Mouse (Mus musculus): ENCODE data around the gene Foxm1. TPM values are rescaled to one million over a fixed set of nuclear protein-coding genes. Genes with fewer than 3 reads are reported as not detected.

Gene Foxm1
- polyA plus RNA-seq, 1 experiment from 2014 or later: 24.5 TPM

- H3K4me1 ChIP-seq: no peaks in the 10 kb centered on the region
- no peaks in the 10 kb centered on the region for H3K9me3 ChIP-seq (replicated peaks)
- H3K27me3 ChIP-seq (replicated peaks): no peaks in the 10 kb centered on the region
- no peak overlapping the region for H3K4me2 ChIP-seq
- 76% methylated on average over 7 of the region's 7 CpGs for WGBS (ENCODE audit: insufficient replicate concordance)
- no peak overlapping the region for H3K27ac ChIP-seq
- no peak overlapping the region for H3K4me3 ChIP-seq
- H3K9ac ChIP-seq: no peak overlapping the region
- H3K36me3 ChIP-seq: peaks cover 73% of the 10 kb centered on the region
- ATAC-seq: no peak
Observed at GRCm38 (mm10) chr6:128408544-128409125, 45.9 kb downstream of the Foxm1 start.

DNA sequence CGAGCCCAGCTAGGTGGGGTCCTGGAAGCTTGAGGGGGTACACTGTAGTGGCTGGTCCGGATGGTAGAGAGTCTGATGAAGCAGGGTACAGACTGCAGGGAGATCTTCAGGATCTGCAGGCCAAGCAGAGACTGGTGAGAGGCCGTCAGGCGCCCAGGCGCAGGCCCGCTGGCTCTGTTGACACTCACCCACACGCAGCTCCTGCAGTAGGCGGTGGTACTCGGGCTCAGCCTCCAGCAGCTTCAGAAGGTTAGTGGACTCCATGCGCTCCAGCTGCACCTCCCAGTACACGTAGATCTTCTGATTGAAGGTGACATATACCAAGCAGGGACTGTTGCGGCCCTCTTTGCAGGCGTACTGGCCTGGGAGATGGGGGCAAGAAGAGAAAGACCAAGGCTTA, 47.5 kb downstream of the Foxm1 start:
- H3K36me3 ChIP-seq: peaks cover 83% of the 10 kb centered on the region
- H3K4me2 ChIP-seq: no peak overlapping the region
- no peak for ATAC-seq

DNA sequence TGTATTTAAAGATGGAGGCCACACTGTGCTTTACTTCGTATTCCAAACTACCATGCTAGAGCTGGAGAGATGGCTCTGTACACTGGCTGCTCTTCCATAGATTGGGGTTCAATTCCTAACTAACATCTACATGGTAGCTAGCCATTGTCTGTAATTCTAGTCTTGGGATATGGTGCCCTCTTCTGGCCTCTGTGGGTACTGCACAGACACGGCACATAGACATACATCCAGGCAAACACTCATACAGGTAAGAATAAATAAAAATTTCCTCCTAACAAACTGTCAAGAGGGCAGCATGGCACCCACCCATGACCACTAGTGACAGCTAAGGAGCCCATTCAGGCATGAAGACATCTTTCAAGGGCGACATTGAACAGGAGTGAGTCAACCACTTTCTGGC, 48.3 kb downstream of the Foxm1 start:
- no peak overlapping the region for H3K9ac ChIP-seq
- no peak overlapping the region for H3K4me2 ChIP-seq
- no peak overlapping the region for H3K27ac ChIP-seq
- WGBS (ENCODE audit: insufficient replicate concordance): 15% methylated on average over 3 of the region's 3 CpGs
- H3K27me3 ChIP-seq (replicated peaks): no peaks in the 10 kb centered on the region
- H3K9me3 ChIP-seq (replicated peaks): no peaks in the 10 kb centered on the region
- 0 out of 2 replicates have a peak, but pooled peaks have one; percentile 35 for ATAC-seq
- no peaks in the 10 kb centered on the region for H3K4me1 ChIP-seq
- H3K4me3 ChIP-seq: no peak overlapping the region
- H3K36me3 ChIP-seq: peaks cover 85% of the 10 kb centered on the region

More for the DNA sequence above, 47.5 kb downstream of the Foxm1 start:
- Histone ChIP-seq H3K27me3 (replicated peaks) (no peaks in the 10 kb centered on the region), H3K4me1 (no peaks in the 10 kb centered on the region), H3K9me3 (replicated peaks) (no peaks in the 10 kb centered on the region), H3K9ac (no peak overlapping the region), H3K4me3 (no peak overlapping the region), H3K27ac (no peak overlapping the region)
- WGBS (ENCODE audit: insufficient replicate concordance): 86% methylated on average over 13 of the region's 13 CpGs

- no peaks in the 10 kb centered on the region for H3K27me3 ChIP-seq (replicated peaks)
- 73% methylated on average over 5 of the region's 5 CpGs for WGBS (ENCODE audit: insufficient replicate concordance)
- 0 out of 2 replicates have a peak, but pooled peaks cover 5% of the 10 kb centered on the region for H3K4me1 ChIP-seq
- H3K27ac ChIP-seq: no peak overlapping the region
- no peak overlapping the region for H3K4me2 ChIP-seq
- no peak overlapping the region for H3K4me3 ChIP-seq
- no peak overlapping the region for H3K9ac ChIP-seq
- ATAC-seq: no peak
- peaks cover 57% of the 10 kb centered on the region for H3K36me3 ChIP-seq
- no peaks in the 10 kb centered on the region for H3K9me3 ChIP-seq (replicated peaks)
Observed at GRCm38 (mm10) chr6:128416169-128416568, 53.4 kb downstream of the Foxm1 start.

- Histone ChIP-seq H3K27me3 (replicated peaks) (no peaks in the 10 kb centered on the region), H3K4me3 (no peak overlapping the region), H3K27ac (no peak overlapping the region), H3K4me2 (no peak overlapping the region), H3K9me3 (replicated peaks) (no peaks in the 10 kb centered on the region), H3K9ac (no peak overlapping the region), H3K4me1 (peaks cover 17% of the 10 kb centered on the region), H3K36me3 (peaks cover 38% of the 10 kb centered on the region)
- ATAC-seq: no peak
- WGBS (ENCODE audit: insufficient replicate concordance): 79% methylated on average over 1 of the region's 1 CpGs
Observed at GRCm38 (mm10) chr6:128418076-128418475, 55.3 kb downstream of the Foxm1 start.

DNA sequence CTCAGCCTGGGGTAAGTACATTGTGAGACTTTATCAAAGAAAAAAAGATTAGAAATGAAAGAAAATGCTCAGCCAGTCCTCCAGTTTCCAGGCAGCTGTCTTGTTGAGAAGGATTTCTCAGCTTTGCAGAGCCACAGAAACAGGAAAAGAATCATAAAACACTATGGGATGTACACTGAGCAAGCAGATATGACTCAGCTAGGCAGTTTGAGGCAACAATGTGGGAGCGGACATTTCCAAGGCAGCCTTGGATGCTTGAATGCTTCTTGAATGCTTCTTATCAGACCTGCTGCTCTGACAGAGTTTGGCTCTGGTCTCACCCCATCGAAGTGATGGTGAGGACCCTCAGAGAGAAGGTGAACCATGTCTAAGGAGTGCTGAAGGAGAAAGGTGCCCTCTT, 58.3 kb downstream of the Foxm1 start:
- ATAC-seq: no peak
- H3K27ac ChIP-seq: 0 out of 2 replicates have a peak overlapping the region, but pooled peaks have one; percentile 15

GRCm38 (mm10) chr6:128421480-128421879, 58.7 kb downstream of the Foxm1 start:
- WGBS (ENCODE audit: insufficient replicate concordance): 81% methylated on average over 3 of the region's 3 CpGs
- no peak overlapping the region for H3K4me3 ChIP-seq
- H3K27ac ChIP-seq: no peak overlapping the region
- ATAC-seq: no peak
- peaks cover 35% of the 10 kb centered on the region for H3K4me1 ChIP-seq
- no peak overlapping the region for H3K4me2 ChIP-seq
- H3K9me3 ChIP-seq (replicated peaks): no peaks in the 10 kb centered on the region
- no peak overlapping the region for H3K9ac ChIP-seq
- H3K27me3 ChIP-seq (replicated peaks): no peaks in the 10 kb centered on the region
- H3K36me3 ChIP-seq: peaks cover 17% of the 10 kb centered on the region

More for the DNA sequence above, 58.3 kb downstream of the Foxm1 start:
- no peaks in the 10 kb centered on the region for H3K27me3 ChIP-seq (replicated peaks)
- H3K9ac ChIP-seq: no peak overlapping the region
- 53% methylated on average over 2 of the region's 2 CpGs for WGBS (ENCODE audit: insufficient replicate concordance)
- no peak overlapping the region for H3K4me2 ChIP-seq
- peaks cover 35% of the 10 kb centered on the region for H3K4me1 ChIP-seq
- H3K36me3 ChIP-seq: peaks cover 18% of the 10 kb centered on the region
- no peaks in the 10 kb centered on the region for H3K9me3 ChIP-seq (replicated peaks)
- H3K4me3 ChIP-seq: no peak overlapping the region

- peaks cover 35% of the 10 kb centered on the region for H3K4me1 ChIP-seq
- WGBS (ENCODE audit: insufficient replicate concordance): 23% methylated on average over 15 of the region's 16 CpGs
- peak; percentile 86 for ATAC-seq
- peak overlapping the region; percentile 80 for H3K4me2 ChIP-seq
- H3K4me3 ChIP-seq: peak overlapping the region; percentile 73
- no peaks in the 10 kb centered on the region for H3K9me3 ChIP-seq (replicated peaks)
- H3K27ac ChIP-seq: peak overlapping the region; percentile 91
- H3K9ac ChIP-seq: peak overlapping the region; percentile 79
- no peaks in the 10 kb centered on the region for H3K27me3 ChIP-seq (replicated peaks)
- H3K36me3 ChIP-seq: peaks cover 21% of the 10 kb centered on the region
Observed at GRCm38 (mm10) chr6:128423496-128424268, 60.9 kb downstream of the Foxm1 start.

GRCm38 (mm10) chr6:128424269-128425019, 61.7 kb downstream of the Foxm1 start, which contains the start of gene Itfg2:
TSS of gene Itfg2 (minus strand) at chr6:128424931.
- ATAC-seq: peak; percentile 92
- H3K36me3 ChIP-seq: peaks cover 28% of the 10 kb centered on the region
- peak within 1 kb of the TSS; percentile 91 for H3K27ac ChIP-seq
- peaks cover 41% of the 10 kb centered on the region for H3K4me1 ChIP-seq
- peak within 1 kb of the TSS; percentile 79 for H3K9ac ChIP-seq
- peak within 1 kb of the TSS; percentile 73 for H3K4me3 ChIP-seq
- no peaks in the 10 kb centered on the region for H3K27me3 ChIP-seq (replicated peaks)
- 1% methylated on average over 42 of the region's 42 CpGs for WGBS (ENCODE audit: insufficient replicate concordance)
- H3K4me2 ChIP-seq: peak within 1 kb of the TSS; percentile 80
- no peaks in the 10 kb centered on the region for H3K9me3 ChIP-seq (replicated peaks)

DNA sequence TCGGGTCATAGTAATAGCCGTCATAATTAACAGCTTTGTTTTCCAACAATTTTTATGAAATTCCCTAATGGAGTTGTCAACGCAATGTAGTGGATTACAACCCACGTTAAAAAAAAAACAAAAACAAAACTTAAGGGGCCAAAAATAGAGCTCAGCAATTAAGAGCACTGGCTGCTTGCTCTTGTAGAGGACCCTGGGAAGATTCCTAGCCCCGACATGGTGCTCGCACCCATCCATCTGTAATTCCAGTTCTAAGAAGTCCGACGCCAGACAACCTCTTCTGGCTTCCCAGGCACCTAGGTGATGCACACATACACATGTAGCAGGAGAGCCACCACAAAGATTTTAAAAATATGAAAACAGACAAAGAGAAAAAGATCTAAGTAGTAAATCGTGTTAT, 62.3 kb downstream of the Foxm1 start:
- Histone ChIP-seq H3K27me3 (replicated peaks) (no peaks in the 10 kb centered on the region), H3K4me2 (peak overlapping the region; percentile 80), H3K4me3 (peak overlapping the region; percentile 73), H3K4me1 (peaks cover 47% of the 10 kb centered on the region), H3K9me3 (replicated peaks) (no peaks in the 10 kb centered on the region), H3K9ac (peak overlapping the region; percentile 79), H3K27ac (peak overlapping the region; percentile 91), H3K36me3 (peaks cover 30% of the 10 kb centered on the region)
- WGBS (ENCODE audit: insufficient replicate concordance): 16% methylated on average over 9 of the region's 9 CpGs
- ATAC-seq: no peak
